Mouse (Mus musculus): ENCODE results near the gene Olfr805. TPM values are rescaled to one million over a fixed set of nuclear protein-coding genes. Genes with fewer than 3 reads are reported as not detected.

Gene Olfr805
- not detected in 2 replicates for total RNA-seq (2014; rRNA removed)
- polyA plus RNA-seq (2015; fragmentation: Nextera tagmentation; extraction: Ambion mirVana) = not detected in 2 replicates

DNA sequence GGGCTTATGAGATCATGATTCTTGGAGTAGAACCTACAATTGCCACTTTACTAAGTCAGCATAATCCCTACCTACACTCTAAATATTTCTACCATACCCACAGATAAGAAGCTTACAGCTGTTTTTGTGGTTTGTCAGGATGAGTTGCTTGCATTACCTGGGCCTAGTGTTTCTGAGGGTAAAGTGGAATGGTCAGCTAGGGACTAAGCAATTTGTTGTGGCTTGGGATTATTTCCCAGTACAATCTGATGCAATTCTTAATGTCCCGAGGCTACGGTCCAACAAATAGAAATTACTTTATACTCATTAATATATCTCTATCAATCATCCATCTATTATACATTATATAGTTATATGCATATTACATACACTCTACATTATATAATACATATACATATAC is at the start of gene Olfr805:
Gene Olfr805, minus strand, starts transcription at position 101 of the 400 bp plus-strand sequence.
- Histone ChIP-seq H3K36me3 (ENCODE audit: insufficient read depth) (no peaks in the 10 kb centered on the region), H3K9me3 (ENCODE audit: low read length) (no peaks in the 10 kb centered on the region), H3K4me1 (ENCODE audit: insufficient read depth) (no peaks in the 10 kb centered on the region), H3K4me3 (ENCODE audit: low read depth, low read length) (no peak within 1 kb of the TSS), H3K4me2 (ENCODE audit: low read depth) (no peak within 1 kb of the TSS), H3K27ac (ENCODE audit: low read depth, low read length) (no peak within 1 kb of the TSS), H3K27me3 (ENCODE audit: insufficient read depth, low read length) (no peaks in the 10 kb centered on the region), H3K9ac (no peak within 1 kb of the TSS)
- DNase-seq (no peak), ATAC-seq (no peak)
- 99% methylated on average over 2 of the region's 2 CpGs for WGBS
- TF ChIP-seq CTCF (IDR thresholded peaks at IDR 0.05; ENCODE audit: low read depth) = no peak

DNA sequence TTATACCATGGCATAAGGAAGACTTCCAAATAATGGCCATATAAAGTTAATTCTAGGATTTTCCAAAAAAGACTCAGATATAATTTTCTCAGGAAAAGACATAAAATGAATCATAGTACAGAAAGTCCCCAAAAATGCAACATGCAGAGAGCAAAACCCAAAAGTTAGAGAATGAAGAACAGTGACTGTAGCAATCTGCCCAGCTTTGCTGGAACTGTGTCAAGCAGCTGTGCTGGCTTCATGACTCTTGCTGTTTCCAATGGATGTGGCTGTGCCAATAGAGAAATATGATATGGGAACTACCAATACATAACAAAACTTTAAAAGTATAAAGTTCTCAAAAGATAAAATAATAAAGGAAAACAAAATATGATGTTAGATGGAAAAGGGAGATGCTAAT is 48.9 kb upstream of the Olfr805 start:
- ATAC-seq = no peak
- Histone ChIP-seq H3K4me2 (ENCODE audit: low read depth) (no peak overlapping the region), H3K4me3 (ENCODE audit: low read depth, low read length) (no peak overlapping the region), H3K9me3 (ENCODE audit: low read length) (no peaks in the 10 kb centered on the region), H3K36me3 (ENCODE audit: insufficient read depth) (no peaks in the 10 kb centered on the region), H3K4me1 (ENCODE audit: insufficient read depth) (no peaks in the 10 kb centered on the region), H3K27ac (ENCODE audit: low read depth, low read length) (no peak overlapping the region), H3K9ac (no peak overlapping the region), H3K27me3 (ENCODE audit: insufficient read depth, low read length) (no peaks in the 10 kb centered on the region)
- no peak for TF ChIP-seq CTCF (IDR thresholded peaks at IDR 0.05; ENCODE audit: low read depth)
- no peak for DNase-seq

DNA sequence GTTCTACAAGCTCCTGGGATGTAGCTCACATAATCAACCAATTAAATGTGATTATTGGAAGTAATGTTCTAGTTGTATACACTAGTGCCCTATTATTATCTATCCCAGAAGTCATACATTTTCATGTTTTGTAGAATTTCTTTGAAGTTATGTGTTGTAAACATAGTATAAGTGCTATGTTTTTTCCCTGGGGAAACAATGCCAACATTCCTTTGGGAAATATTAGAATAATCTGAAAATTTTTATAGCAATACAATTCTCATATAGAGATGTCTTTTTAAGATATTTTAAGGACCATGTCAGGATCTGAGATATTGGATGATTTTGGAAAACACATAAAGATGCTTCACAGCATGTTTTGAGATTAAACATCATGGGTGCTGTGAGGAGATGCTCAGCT is 45.2 kb upstream of the Olfr805 start, which contains the start of gene Olfr809:
Gene Olfr809, plus strand, starts transcription at position 301 of the 400 bp plus-strand sequence.
- H3K36me3 ChIP-seq (ENCODE audit: insufficient read depth) = no peaks in the 10 kb centered on the region
- H3K27ac ChIP-seq (ENCODE audit: low read depth, low read length) = no peak within 1 kb of the TSS
- H3K9me3 ChIP-seq (ENCODE audit: low read length) = no peaks in the 10 kb centered on the region
- ATAC-seq = no peak
- no peak within 1 kb of the TSS for H3K4me3 ChIP-seq (ENCODE audit: low read depth, low read length)
- no peaks in the 10 kb centered on the region for H3K4me1 ChIP-seq (ENCODE audit: insufficient read depth)
- H3K27me3 ChIP-seq (ENCODE audit: insufficient read depth, low read length) = no peaks in the 10 kb centered on the region
- H3K9ac ChIP-seq = no peak within 1 kb of the TSS
- DNase-seq = no peak
- TF ChIP-seq CTCF (IDR thresholded peaks at IDR 0.05; ENCODE audit: low read depth) = no peak
- H3K4me2 ChIP-seq (ENCODE audit: low read depth) = no peak within 1 kb of the TSS

DNA sequence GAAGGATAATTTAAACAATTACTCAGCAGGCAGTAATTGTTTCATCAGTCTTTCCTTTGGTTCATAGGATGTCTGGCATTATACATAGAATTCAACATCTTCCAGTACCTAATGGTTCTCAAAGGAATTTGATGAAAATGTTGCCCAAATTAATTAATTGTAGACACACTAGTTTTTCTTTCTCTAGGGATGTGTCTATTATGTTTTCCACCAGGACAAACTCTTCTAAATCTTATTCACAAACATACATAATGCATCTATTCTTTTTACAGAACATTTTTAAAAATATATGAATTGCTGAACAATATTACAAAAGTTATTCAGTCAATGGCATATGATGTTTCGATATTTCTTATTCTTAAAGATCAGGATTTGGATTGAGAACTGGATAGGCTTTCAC is 36.0 kb upstream of the Olfr805 start, which contains the start of gene Olfr808:
Gene Olfr808, plus strand, starts transcription at position 301 of the 400 bp plus-strand sequence.
- 100% methylated on average over 1 of the region's 1 CpGs for WGBS
- Histone ChIP-seq H3K9me3 (ENCODE audit: low read length) (no peaks in the 10 kb centered on the region), H3K36me3 (ENCODE audit: insufficient read depth) (no peaks in the 10 kb centered on the region), H3K4me2 (ENCODE audit: low read depth) (no peak within 1 kb of the TSS), H3K27me3 (ENCODE audit: insufficient read depth, low read length) (no peaks in the 10 kb centered on the region), H3K4me3 (ENCODE audit: low read depth, low read length) (no peak within 1 kb of the TSS), H3K27ac (ENCODE audit: low read depth, low read length) (no peak within 1 kb of the TSS), H3K9ac (no peak within 1 kb of the TSS), H3K4me1 (ENCODE audit: insufficient read depth) (no peaks in the 10 kb centered on the region)
- no peak for ATAC-seq
- DNase-seq = no peak
- no peak for TF ChIP-seq CTCF (IDR thresholded peaks at IDR 0.05; ENCODE audit: low read depth)

DNA sequence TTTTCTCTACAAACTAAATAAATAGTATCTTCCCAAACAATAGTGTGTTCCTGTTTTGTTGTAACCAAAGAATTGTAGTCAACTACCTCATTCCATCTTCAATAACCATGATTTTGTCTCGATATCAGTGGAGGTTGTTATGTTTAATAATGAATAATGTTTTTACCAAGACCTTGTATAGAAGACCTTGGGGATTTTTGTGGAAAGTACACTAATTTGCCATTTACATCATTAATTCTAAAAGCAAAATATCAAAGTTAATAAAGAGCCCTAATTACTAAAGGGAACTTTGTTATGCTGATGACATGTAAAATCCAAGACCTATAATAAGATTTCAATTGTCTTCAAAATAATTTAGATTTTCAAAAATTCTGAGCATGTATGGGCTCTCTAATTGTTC is 28.5 kb upstream of the Olfr805 start, which contains the start of gene Olfr807:
Gene Olfr807, minus strand, starts transcription at position 101 of the 400 bp plus-strand sequence.
- WGBS = 93% methylated on average over 1 of the region's 1 CpGs

DNA sequence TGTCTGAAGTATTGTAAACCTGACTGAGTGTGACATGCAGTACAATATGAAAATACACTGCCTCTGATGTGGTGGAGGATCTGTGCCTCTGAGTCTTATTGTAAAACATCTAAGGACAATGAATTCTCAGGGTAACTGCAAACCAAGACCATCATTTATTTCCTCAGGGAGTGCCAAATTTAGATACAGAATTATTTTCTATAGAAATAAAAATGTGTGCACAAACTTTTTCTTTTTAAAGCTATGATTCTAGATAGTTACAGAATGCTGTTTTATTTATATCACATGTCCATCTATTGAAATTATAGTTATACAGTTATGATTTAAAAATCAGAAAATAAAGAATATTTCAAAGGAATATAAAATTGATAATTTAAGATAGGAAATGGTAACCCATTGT is 12.6 kb upstream of the Olfr805 start, which contains the start of gene Olfr806:
Gene Olfr806, minus strand, starts transcription at position 101 of the 400 bp plus-strand sequence.
- no peak within 1 kb of the TSS for H3K4me3 ChIP-seq (ENCODE audit: low read depth, low read length)
- no peak within 1 kb of the TSS for H3K4me2 ChIP-seq (ENCODE audit: low read depth)
- no peaks in the 10 kb centered on the region for H3K9me3 ChIP-seq (ENCODE audit: low read length)
- H3K27me3 ChIP-seq (ENCODE audit: insufficient read depth, low read length) = no peaks in the 10 kb centered on the region
- TF ChIP-seq CTCF (IDR thresholded peaks at IDR 0.05; ENCODE audit: low read depth) = no peak
- no peaks in the 10 kb centered on the region for H3K36me3 ChIP-seq (ENCODE audit: insufficient read depth)
- H3K27ac ChIP-seq (ENCODE audit: low read depth, low read length) = no peak within 1 kb of the TSS
- no peaks in the 10 kb centered on the region for H3K4me1 ChIP-seq (ENCODE audit: insufficient read depth)
- DNase-seq (no peak), ATAC-seq (no peak)
- H3K9ac ChIP-seq = no peak within 1 kb of the TSS

More for the DNA sequence above, 28.5 kb upstream of the Olfr805 start, which contains the start of gene Olfr807:
- no peaks in the 10 kb centered on the region for H3K4me1 ChIP-seq (ENCODE audit: insufficient read depth)
- ATAC-seq = no peak
- DNase-seq = no peak
- H3K9me3 ChIP-seq (ENCODE audit: low read length) = no peaks in the 10 kb centered on the region
- H3K36me3 ChIP-seq (ENCODE audit: insufficient read depth) = no peaks in the 10 kb centered on the region
- H3K27ac ChIP-seq (ENCODE audit: low read depth, low read length) = no peak within 1 kb of the TSS
- H3K4me2 ChIP-seq (ENCODE audit: low read depth) = no peak within 1 kb of the TSS
- H3K9ac ChIP-seq = no peak within 1 kb of the TSS
- H3K27me3 ChIP-seq (ENCODE audit: insufficient read depth, low read length) = no peaks in the 10 kb centered on the region
- no peak within 1 kb of the TSS for H3K4me3 ChIP-seq (ENCODE audit: low read depth, low read length)
- TF ChIP-seq CTCF (IDR thresholded peaks at IDR 0.05; ENCODE audit: low read depth) = no peak

DNA sequence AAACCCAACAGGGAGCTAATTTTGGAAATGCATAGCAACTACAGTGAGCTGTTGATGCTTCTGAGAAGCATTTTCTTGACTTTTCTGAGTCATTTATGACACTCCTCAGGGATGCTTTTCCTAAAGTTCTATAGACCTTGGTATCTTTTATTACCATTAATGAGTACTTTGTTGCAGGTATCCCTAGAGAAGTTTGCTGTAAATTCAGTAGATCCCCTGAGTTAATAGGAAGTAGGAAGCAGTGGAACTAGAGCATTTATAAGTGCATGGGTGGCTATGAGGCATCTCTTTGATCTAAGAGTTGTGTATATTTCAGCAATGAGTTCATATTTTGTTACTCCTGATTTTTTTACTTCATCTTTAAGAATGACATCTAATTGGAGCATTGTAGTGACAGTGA is 26.3 kb downstream of the Olfr805 start, which contains the start of gene Olfr804:
Gene Olfr804, plus strand, starts transcription at position 301 of the 400 bp plus-strand sequence.
- DNase-seq (no peak), ATAC-seq (no peak)
- Histone ChIP-seq H3K27me3 (ENCODE audit: insufficient read depth, low read length) (no peaks in the 10 kb centered on the region), H3K9me3 (ENCODE audit: low read length) (no peaks in the 10 kb centered on the region), H3K4me2 (ENCODE audit: low read depth) (no peak within 1 kb of the TSS), H3K4me3 (ENCODE audit: low read depth, low read length) (no peak within 1 kb of the TSS), H3K9ac (no peak within 1 kb of the TSS), H3K36me3 (ENCODE audit: insufficient read depth) (no peaks in the 10 kb centered on the region), H3K27ac (ENCODE audit: low read depth, low read length) (no peak within 1 kb of the TSS), H3K4me1 (ENCODE audit: insufficient read depth) (no peaks in the 10 kb centered on the region)
- TF ChIP-seq CTCF (IDR thresholded peaks at IDR 0.05; ENCODE audit: low read depth) = no peak

Measured in forebrain, postnatal 0 days (tissue).